Mouse (Mus musculus) forebrain, embryonic 13.5 days (tissue): Measurements from ENCODE around the gene Gpr141. TPM values are rescaled to one million over a fixed set of nuclear protein-coding genes. Genes with fewer than 3 reads are reported as not detected.
"Not testable (repeated sequence)": the region's sequence is repeated elsewhere in the genome, so short reads cannot be mapped to it uniquely, and the experiment has no call there.

Experiments used
- ATAC-seq: fragments of 200-750 bp; cut with Nextera tagmentation; 2 replicates; pipeline ENCODE4 v1.8.0; 2017
- H3K27ac ChIP-seq: fragments of 300-500 bp; sonication (generic); 2 replicates; pipeline ENCODE4 v1.5.1; 2015; ENCODE audit warnings: inconsistent platforms, mild to moderate bottlenecking, moderate library complexity
- H3K27me3 ChIP-seq: fragments of 300-500 bp; sonication (generic); 2 replicates; pipeline ENCODE4 v1.6.1; 2015; ENCODE audit warnings: mild to moderate bottlenecking, inconsistent platforms
- H3K36me3 ChIP-seq: fragments of 300-500 bp; sonication (generic); 2 replicates; pipeline ENCODE4 v1.6.1; 2015; ENCODE audit warnings: mild to moderate bottlenecking, inconsistent platforms; ENCODE audit not compliant: poor library complexity, severe bottlenecking
- H3K4me1 ChIP-seq: fragments of 300-500 bp; sonication (generic); 2 replicates; pipeline ENCODE4 v1.6.1; 2015; ENCODE audit warnings: inconsistent platforms
- H3K4me2 ChIP-seq: fragments of 300-500 bp; sonication (generic); 2 replicates; pipeline ENCODE4 v1.6.1; 2015; ENCODE audit warnings: inconsistent platforms, mild to moderate bottlenecking, moderate library complexity
- H3K4me3 ChIP-seq: fragments of 300-500 bp; sonication (generic); 2 replicates; pipeline ENCODE4 v1.5.1; 2015; ENCODE audit warnings: mild to moderate bottlenecking, inconsistent platforms
- H3K9ac ChIP-seq: fragments of 300-500 bp; sonication (generic); 2 replicates; pipeline ENCODE4 v1.6.1; 2015; ENCODE audit warnings: mild to moderate bottlenecking, inconsistent platforms
- H3K9me3 ChIP-seq: fragments of 300-500 bp; sonication (generic); replicated peaks from 2 replicates; pipeline ENCODE4 v1.6.1; 2016; ENCODE audit warnings: inconsistent platforms
- WGBS: fragments of 180-500 bp; shearing (Covaris S2); methylation state at CpG from one replicate; pipeline ENCODE4 v1.1.7; 2015; 5-methylcytosine and 5-hydroxymethylcytosine counted together
- polyA plus RNA-seq: library from polyadenylated mRNA; unstranded; fragments of >200 nt; fragmentation: Nextera tagmentation; extraction: Ambion mirVana; gene quantifications from 2 replicates; pipeline ENCODE4 v1.2.1, GENCODE M21; 2015

The Gpr141 gene
- polyA plus RNA-seq, 1 experiment from 2014 or later, result not detected

- peak; percentile 73; the same call in 1 of the 2 replicates for ATAC-seq
- no peaks in the 10 kb centered on the region for H3K27me3 ChIP-seq
- no peak overlapping the region for H3K27ac ChIP-seq
- H3K4me2 ChIP-seq, result no peak overlapping the region
- no peak overlapping the region for H3K9ac ChIP-seq
- no peaks in the 10 kb centered on the region for H3K36me3 ChIP-seq
- no peak overlapping the region for H3K4me3 ChIP-seq
- no peaks in the 10 kb centered on the region for H3K4me1 ChIP-seq
- H3K9me3 ChIP-seq, result no peaks in the 10 kb centered on the region
- whole genome bisulfite sequencing, result 74% methylated on average over 3 of the region's 3 CpGs
Measured at GRCm38 (mm10) chr13:19794942-19795341, 29.1 kb downstream of the Gpr141 start.

GRCm38 (mm10) chr13:19794486-19794885 is 29.6 kb downstream of the Gpr141 start:
- Histone ChIP-seq H3K4me1 (no peaks in the 10 kb centered on the region), H3K36me3 (no peaks in the 10 kb centered on the region), H3K4me3 (no peak overlapping the region), H3K27ac (no peak overlapping the region), H3K4me2 (no peak overlapping the region), H3K9ac (no peak overlapping the region), H3K9me3 (no peaks in the 10 kb centered on the region), H3K27me3 (no peaks in the 10 kb centered on the region)
- ATAC-seq, result peak; percentile 24; the same call in 1 of the 2 replicates
- 55% methylated on average over 6 of the region's 6 CpGs for WGBS

- no peak for ATAC-seq
- Histone ChIP-seq H3K27me3 (no peaks in the 10 kb centered on the region), H3K4me3 (no peak overlapping the region), H3K36me3 (no peaks in the 10 kb centered on the region), H3K4me1 (no peaks in the 10 kb centered on the region), H3K4me2 (no peak overlapping the region), H3K9me3 (no peaks in the 10 kb centered on the region), H3K9ac (no peak overlapping the region), H3K27ac (no peak overlapping the region)
- WGBS, result 43% methylated on average over 4 of the region's 4 CpGs
Measured at GRCm38 (mm10) chr13:19793761-19794160, 30.3 kb downstream of the Gpr141 start.

GRCm38 (mm10) chr13:19787946-19788345 is 36.1 kb downstream of the Gpr141 start:
- not testable (repeated sequence) for H3K9me3 ChIP-seq, H3K9ac ChIP-seq, H3K4me1 ChIP-seq, H3K4me2 ChIP-seq, H3K4me3 ChIP-seq, H3K27ac ChIP-seq, H3K36me3 ChIP-seq, H3K27me3 ChIP-seq, ATAC-seq
- WGBS, result 43% methylated on average over 1 of the region's 1 CpGs

- Histone ChIP-seq H3K4me3 (no peak overlapping the region), H3K27me3 (no peaks in the 10 kb centered on the region), H3K4me2 (no peak overlapping the region), H3K9ac (no peak overlapping the region), H3K9me3 (no peaks in the 10 kb centered on the region), H3K36me3 (no peaks in the 10 kb centered on the region), H3K27ac (no peak overlapping the region), H3K4me1 (no peaks in the 10 kb centered on the region)
- WGBS, result 84% methylated on average over 1 of the region's 1 CpGs
- ATAC-seq, result no peak
Measured at GRCm38 (mm10) chr13:19770163-19770562, 53.9 kb downstream of the Gpr141 start.

- no peak overlapping the region for H3K4me2 ChIP-seq
- no peak for ATAC-seq
- WGBS, result 77% methylated on average over 2 of the region's 2 CpGs
- H3K9me3 ChIP-seq, result no peaks in the 10 kb centered on the region
- no peaks in the 10 kb centered on the region for H3K27me3 ChIP-seq
- H3K27ac ChIP-seq, result no peak overlapping the region
- no peaks in the 10 kb centered on the region for H3K36me3 ChIP-seq
- no peak overlapping the region for H3K4me3 ChIP-seq
- no peaks in the 10 kb centered on the region for H3K4me1 ChIP-seq
- no peak overlapping the region for H3K9ac ChIP-seq
Measured at GRCm38 (mm10) chr13:19767202-19767601, 56.9 kb downstream of the Gpr141 start.

GRCm38 (mm10) chr13:19764276-19764675 is 59.8 kb downstream of the Gpr141 start:
- no peak overlapping the region for H3K4me3 ChIP-seq
- WGBS, result 92% methylated on average over 4 of the region's 4 CpGs
- no peak for ATAC-seq
- no peaks in the 10 kb centered on the region for H3K27me3 ChIP-seq
- no peak overlapping the region for H3K27ac ChIP-seq
- H3K4me2 ChIP-seq, result no peak overlapping the region
- H3K36me3 ChIP-seq, result no peaks in the 10 kb centered on the region
- H3K9ac ChIP-seq, result no peak overlapping the region
- no peaks in the 10 kb centered on the region for H3K9me3 ChIP-seq
- H3K4me1 ChIP-seq, result no peaks in the 10 kb centered on the region

- no peaks in the 10 kb centered on the region for H3K27me3 ChIP-seq
- no peaks in the 10 kb centered on the region for H3K9me3 ChIP-seq
- 91% methylated on average over 1 of the region's 1 CpGs for WGBS
- no peaks in the 10 kb centered on the region for H3K4me1 ChIP-seq
- no peak overlapping the region for H3K4me3 ChIP-seq
- H3K9ac ChIP-seq, result no peak overlapping the region
- no peak for ATAC-seq
- H3K27ac ChIP-seq, result no peak overlapping the region
- no peaks in the 10 kb centered on the region for H3K36me3 ChIP-seq
- H3K4me2 ChIP-seq, result no peak overlapping the region
Measured at GRCm38 (mm10) chr13:19763211-19763610, 60.8 kb downstream of the Gpr141 start.

GRCm38 (mm10) chr13:19745741-19746140 is 78.3 kb downstream of the Gpr141 start:
- no peak overlapping the region for H3K4me3 ChIP-seq
- H3K9me3 ChIP-seq, result no peaks in the 10 kb centered on the region
- WGBS, result 52% methylated on average over 2 of the region's 2 CpGs
- H3K36me3 ChIP-seq, result no peaks in the 10 kb centered on the region
- ATAC-seq, result no peak
- no peaks in the 10 kb centered on the region for H3K27me3 ChIP-seq
- no peak overlapping the region for H3K4me2 ChIP-seq
- no peaks in the 10 kb centered on the region for H3K4me1 ChIP-seq
- no peak overlapping the region for H3K9ac ChIP-seq
- H3K27ac ChIP-seq, result no peak overlapping the region

- no peak overlapping the region for H3K4me2 ChIP-seq
- H3K9me3 ChIP-seq, result no peaks in the 10 kb centered on the region
- no peak overlapping the region for H3K4me3 ChIP-seq
- no peak overlapping the region for H3K27ac ChIP-seq
- WGBS, result 85% methylated on average over 5 of the region's 5 CpGs
- no peaks in the 10 kb centered on the region for H3K4me1 ChIP-seq
- no peaks in the 10 kb centered on the region for H3K27me3 ChIP-seq
- H3K9ac ChIP-seq, result no peak overlapping the region
- ATAC-seq, result no peak
- H3K36me3 ChIP-seq, result no peaks in the 10 kb centered on the region
Measured at GRCm38 (mm10) chr13:19744536-19744935, 79.5 kb downstream of the Gpr141 start.

GRCm38 (mm10) chr13:19734597-19734996 is 89.5 kb downstream of the Gpr141 start:
- WGBS, result 84% methylated on average over 5 of the region's 5 CpGs
- Histone ChIP-seq H3K4me2 (no peak overlapping the region), H3K9ac (no peak overlapping the region), H3K9me3 (no peaks in the 10 kb centered on the region), H3K36me3 (no peaks in the 10 kb centered on the region), H3K27me3 (no peaks in the 10 kb centered on the region), H3K27ac (no peak overlapping the region), H3K4me1 (no peaks in the 10 kb centered on the region), H3K4me3 (no peak overlapping the region)
- ATAC-seq, result no peak

GRCm38 (mm10) chr13:19730826-19731225 is 93.2 kb downstream of the Gpr141 start:
- Histone ChIP-seq H3K4me3 (no peak overlapping the region), H3K4me1 (no peaks in the 10 kb centered on the region), H3K27me3 (no peaks in the 10 kb centered on the region), H3K9me3 (no peaks in the 10 kb centered on the region), H3K27ac (no peak overlapping the region), H3K4me2 (no peak overlapping the region), H3K9ac (no peak overlapping the region), H3K36me3 (no peaks in the 10 kb centered on the region)
- ATAC-seq, result no peak
- WGBS, result 82% methylated on average over 2 of the region's 2 CpGs

GRCm38 (mm10) chr13:19718954-19719353 is 105.1 kb downstream of the Gpr141 start:
- no peak overlapping the region for H3K9ac ChIP-seq
- H3K9me3 ChIP-seq, result no peaks in the 10 kb centered on the region
- H3K27ac ChIP-seq, result no peak overlapping the region
- ATAC-seq, result no peak
- peaks cover 10% of the 10 kb centered on the region for H3K4me1 ChIP-seq
- no peak overlapping the region for H3K4me3 ChIP-seq
- WGBS, result 64% methylated on average over 5 of the region's 5 CpGs
- H3K27me3 ChIP-seq, result no peaks in the 10 kb centered on the region
- no peak overlapping the region for H3K4me2 ChIP-seq
- H3K36me3 ChIP-seq, result no peaks in the 10 kb centered on the region
